21 mouse cellular contexts compared by ENCODE assay signal in genomic region chr5:106450426-106451160, GRCm38 (mm10). TPM values are rescaled to one million over a fixed set of nuclear protein-coding genes. Genes with fewer than 3 reads are reported as not detected.
A peak's percentile ranks its signal among the peaks of the same experiment; 100 is the strongest.
DNase-seq lines count a peak whose midpoint lies in the region; ATAC-seq and TF ChIP-seq lines count a peak whose summit lies in the region.
"Had no signal": no experiment of that assay in that cellular context is flagged by ENCODE, and none has a peak within 500 bp of the region (broad histone marks: within the 10 kb centered on the region; RNA-seq: fewer than 3 reads in every experiment).

No protein-coding gene starts in this region.

- H3K27me3 ChIP-seq in hindbrain, embryonic 11.5 days (ENCODE audit: control insufficient read depth, insufficient read depth, low read length): peaks cover 85% of the 10 kb centered on the region
- H3K27me3 ChIP-seq in hindbrain, embryonic 13.5 days: peaks cover 97% of the 10 kb centered on the region
- H3K27me3 ChIP-seq in embryonic facial prominence, embryonic 10.5 days (replicated peaks; ENCODE audit: low read depth, poor library complexity, severe bottlenecking): peaks cover 100% of the 10 kb centered on the region
- H3K27me3 ChIP-seq in midbrain, postnatal 0 days (ENCODE audit: insufficient read depth, low read length): peaks cover 46% of the 10 kb centered on the region

- no peak overlapping the region for H3K4me2 ChIP-seq in hindbrain, embryonic 11.5 days (replicated peaks; ENCODE audit: low read depth, low read length)
- H3K4me2 ChIP-seq in hindbrain, embryonic 13.5 days: no peak overlapping the region
- H3K4me2 ChIP-seq in midbrain, postnatal 0 days (ENCODE audit: low read depth, low read length, poor library complexity, severe bottlenecking): peak overlapping the region; percentile 45; the same call in 1 of the 2 replicates

- no peak overlapping the region for H3K4me3 ChIP-seq in hindbrain, embryonic 11.5 days (ENCODE audit: low read depth, low read length)
- no peak overlapping the region for H3K4me3 ChIP-seq in hindbrain, embryonic 13.5 days
- no peak overlapping the region for H3K4me3 ChIP-seq in embryonic facial prominence, embryonic 10.5 days
- no peak overlapping the region for H3K4me3 ChIP-seq in midbrain, postnatal 0 days (ENCODE audit: low read depth, low read length)
- H3K4me3 ChIP-seq: heart, embryonic 10.5 days; left cerebral cortex, adult 2 months had no signal

- 11% methylated on average over 5 of the region's 5 CpGs for WGBS in hindbrain, embryonic 11.5 days
- 12% methylated on average over 5 of the region's 5 CpGs for WGBS in hindbrain, embryonic 13.5 days
- 8% methylated on average over 5 of the region's 5 CpGs for WGBS in embryonic facial prominence, embryonic 10.5 days
- WGBS in midbrain, postnatal 0 days: 29% methylated on average over 5 of the region's 5 CpGs

- H3K9me3 ChIP-seq in hindbrain, embryonic 11.5 days (ENCODE audit: control insufficient read depth, low read length): no peaks in the 10 kb centered on the region
- no peaks in the 10 kb centered on the region for H3K9me3 ChIP-seq in hindbrain, embryonic 13.5 days
- no peaks in the 10 kb centered on the region for H3K9me3 ChIP-seq in embryonic facial prominence, embryonic 10.5 days
- H3K9me3 ChIP-seq in midbrain, postnatal 0 days (ENCODE audit: low read length): no peaks in the 10 kb centered on the region
- H3K9me3 ChIP-seq: heart, embryonic 10.5 days had no signal

- H3K4me1 ChIP-seq in hindbrain, embryonic 11.5 days (replicated peaks; ENCODE audit: control insufficient read depth, insufficient read depth, low read length): no peaks in the 10 kb centered on the region; the same call in 1 of the 2 replicates
- peaks cover 16% of the 10 kb centered on the region for H3K4me1 ChIP-seq in hindbrain, embryonic 13.5 days (replicated peaks)
- H3K4me1 ChIP-seq in embryonic facial prominence, embryonic 10.5 days: peaks cover 15% of the 10 kb centered on the region
- peaks cover 4% of the 10 kb centered on the region; the same call in 1 of the 2 replicates for H3K4me1 ChIP-seq in midbrain, postnatal 0 days (ENCODE audit: insufficient read depth, low read length)

- no peak overlapping the region for H3K9ac ChIP-seq in hindbrain, embryonic 11.5 days (ENCODE audit: low read depth, low read length)
- H3K9ac ChIP-seq in hindbrain, embryonic 13.5 days: no peak overlapping the region
- no peak overlapping the region for H3K9ac ChIP-seq in midbrain, postnatal 0 days (replicated peaks; ENCODE audit: low read length, poor library complexity, severe bottlenecking)
- H3K9ac ChIP-seq: liver, postnatal 0 days had no signal

- TF ChIP-seq CTCF in midbrain, postnatal 0 days (IDR thresholded peaks at IDR 0.05): no peak

- H3K27ac ChIP-seq in hindbrain, embryonic 11.5 days (ENCODE audit: low read depth, low read length): no peak overlapping the region
- H3K27ac ChIP-seq in hindbrain, embryonic 13.5 days: no peak overlapping the region
- H3K27ac ChIP-seq in embryonic facial prominence, embryonic 10.5 days (replicated peaks): no peak overlapping the region
- no peak overlapping the region for H3K27ac ChIP-seq in midbrain, postnatal 0 days (ENCODE audit: low read depth, low read length)
- H3K27ac ChIP-seq: heart, embryonic 10.5 days; left cerebral cortex, adult 2 months had no signal

- H3K36me3 ChIP-seq in hindbrain, embryonic 11.5 days (ENCODE audit: control insufficient read depth, insufficient read depth, low read length): no peaks in the 10 kb centered on the region
- no peaks in the 10 kb centered on the region for H3K36me3 ChIP-seq in hindbrain, embryonic 13.5 days
- H3K36me3 ChIP-seq in embryonic facial prominence, embryonic 10.5 days (replicated peaks): no peaks in the 10 kb centered on the region
- H3K36me3 ChIP-seq in midbrain, postnatal 0 days (ENCODE audit: insufficient read depth, low read length): no peaks in the 10 kb centered on the region
- H3K36me3 ChIP-seq: heart, embryonic 10.5 days had no signal

- peak; percentile 62 for DNase-seq in cerebellum, adult 11-12 months
- no peak for DNase-seq in cerebellum, postnatal 4 days (ENCODE audit: low spot score in 2 of 2)
- peak; percentile 38 for DNase-seq in hindbrain, embryonic 11.5 days (ENCODE audit: low spot score)
- DNase-seq in embryonic facial prominence, embryonic 10.5 days (ENCODE audit: low spot score): peak; percentile 30
- DNase-seq in midbrain, postnatal 0 days (ENCODE audit: low spot score): no peak
- DNase-seq in layer of hippocampus, adult 18-20 months (ENCODE audit: low spot score in 2 of 2): no peak
- DNase-seq: adrenal gland, postnatal 10 days; gastrocnemius, postnatal 25 days; liver, postnatal 0 days; right cerebral cortex, adult 18-20 months; thymus, postnatal 14 days had no signal

- ATAC-seq in hindbrain, embryonic 11.5 days (ENCODE audit: low FRiP score): no peak
- ATAC-seq in hindbrain, embryonic 13.5 days (ENCODE audit: low FRiP score): no peak
- no peak for ATAC-seq in midbrain, postnatal 0 days (ENCODE audit: low FRiP score)
- no peak for ATAC-seq in erythroblast, adult 5-6 weeks (replicated peaks; ENCODE audit: low FRiP score, poor library complexity, severe bottlenecking)
- ATAC-seq: inflammation-experienced regulatory T-cells, adult 6 months; liver, postnatal 0 days had no signal

RNA-seq across cellular contexts. Expression of gene Barhl2, which starts 7.4 kb away (rescaled TPM):
- polyA plus RNA-seq in hindbrain, embryonic 11.5 days (2014; fragmentation: Nextera tagmentation; extraction: Ambion mirVana): 2.0 and 3.3 TPM in 2 replicates
- polyA plus RNA-seq in hindbrain, embryonic 13.5 days (2015; fragmentation: Nextera tagmentation; extraction: Ambion mirVana): 1.6 and 1.9 TPM in 2 replicates
- 0.13 and 0.14 TPM in 2 replicates for polyA plus RNA-seq in embryonic facial prominence, embryonic 10.5 days (2016; fragmentation: Nextera tagmentation; extraction: Ambion mirVana)
- 27.6 and 28.0 TPM in 2 replicates for total RNA-seq in midbrain, postnatal 0 days (2014; rRNA removed)
- 5.7 and 6.5 TPM in 2 replicates for polyA plus RNA-seq in midbrain, postnatal 0 days (2015; fragmentation: Nextera tagmentation; extraction: Ambion mirVana)
- total RNA-seq in erythroblast, adult 5-6 weeks (2015; ENCODE audit: low replicate concordance): not detected in 2 replicates
- not detected in 2 replicates for total RNA-seq in erythroblast, adult 5-6 weeks (2017; ENCODE audit: low replicate concordance)
- total RNA-seq in layer of hippocampus, adult 18-20 months (2021): under 1 TPM in 1 of 2 experiments, not detected in 1; 0.12 TPM
- total RNA-seq: adrenal gland, postnatal 10 days; gastrocnemius, postnatal 25 days; heart, postnatal 25 days had no signal
- polyA plus RNA-seq: embryonic facial prominence, embryonic 14.5 days; heart, embryonic 10.5 days; inflammation-experienced regulatory T-cells, adult 6 months; kidney, embryonic 14.5 days; liver, postnatal 0 days; spleen, adult 2 months; stomach, embryonic 16.5 days had no signal

Comparison
In these comparisons a context has a peak if more than half of its experiments do, and no peak if none do; other contexts are left out.
1. DNase-seq: peak in cerebellum, adult 11-12 months (single experiment), hindbrain, embryonic 11.5 days (single experiment) and embryonic facial prominence, embryonic 10.5 days (single experiment); none in cerebellum, postnatal 4 days (0 of 2), midbrain, postnatal 0 days (single experiment) and layer of hippocampus, adult 18-20 months (0 of 2).